In the genomic region with DNA sequence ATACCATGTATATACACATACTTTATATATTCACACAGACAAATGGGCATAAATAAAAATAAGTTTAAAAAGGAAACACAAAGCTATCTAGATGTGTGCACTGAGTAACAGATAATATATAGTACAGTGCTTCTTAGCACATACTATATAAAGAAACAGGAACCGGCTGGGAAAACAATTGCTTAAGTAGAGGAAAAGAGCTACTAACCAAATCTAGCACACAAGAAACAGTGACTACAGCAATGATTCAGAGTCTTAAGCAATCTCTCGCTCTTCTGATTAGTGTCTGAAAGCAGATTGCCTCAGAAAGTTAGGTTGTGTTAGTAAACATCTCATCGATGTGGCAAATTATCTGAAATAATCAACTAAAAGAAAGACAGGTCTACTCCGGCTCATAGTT, we compare ENCODE assay signal across 25 mouse cellular contexts. TPM values are rescaled to one million over a fixed set of nuclear protein-coding genes. Genes with fewer than 3 reads are reported as not detected.
A peak's percentile ranks its signal among the peaks of the same experiment; 100 is the strongest.
DNase-seq lines count a peak whose midpoint lies in the region; ATAC-seq lines count a peak whose summit lies in the region.
"Had no signal": no experiment of that assay in that cellular context is flagged by ENCODE, and none has a peak within 500 bp of the region (broad histone marks: within the 10 kb centered on the region; RNA-seq: fewer than 3 reads in every experiment).

No protein-coding gene starts in this region.

- peak; percentile 62; the same call in 1 of the 2 replicates for ATAC-seq in frontal cortex, adult (ENCODE audit: low TSS enrichment)
- ATAC-seq in common myeloid progenitor, adult 5-6 weeks (replicated peaks; ENCODE audit: low read depth, poor library complexity, severe bottlenecking): peak; percentile 33; the same call in 1 of the 2 replicates
- ATAC-seq in liver, embryonic 15.5 days (ENCODE audit: insufficient read depth): no peak
- ATAC-seq: forebrain, embryonic 15.5 days had no signal

- H3K36me3 ChIP-seq in liver, embryonic 15.5 days (replicated peaks): no peaks in the 10 kb centered on the region
- H3K36me3 ChIP-seq: forebrain, embryonic 10.5 days; forebrain, embryonic 15.5 days; heart, embryonic 10.5 days; hindbrain, embryonic 12.5 days; kidney, embryonic 15.5 days; limb, embryonic 13.5 days; midbrain, embryonic 12.5 days; neural tube, embryonic 13.5 days had no signal

- no peaks in the 10 kb centered on the region for H3K27me3 ChIP-seq in liver, embryonic 15.5 days
- H3K27me3 ChIP-seq: forebrain, embryonic 15.5 days; hindbrain, embryonic 12.5 days; kidney, embryonic 15.5 days; limb, embryonic 13.5 days; megakaryocyte, embryonic 14.5 days; midbrain, embryonic 12.5 days; neural tube, embryonic 13.5 days had no signal

- H3K4me2 ChIP-seq in liver, embryonic 15.5 days: peak overlapping the region; percentile 54
- H3K4me2 ChIP-seq: forebrain, embryonic 15.5 days; hindbrain, embryonic 12.5 days; kidney, embryonic 15.5 days; limb, embryonic 13.5 days; midbrain, embryonic 12.5 days; neural tube, embryonic 13.5 days had no signal

- peaks cover 71% of the 10 kb centered on the region for H3K4me1 ChIP-seq in liver, embryonic 15.5 days (replicated peaks)
- H3K4me1 ChIP-seq: forebrain, embryonic 10.5 days; forebrain, embryonic 15.5 days; heart, embryonic 10.5 days; hindbrain, embryonic 12.5 days; kidney, embryonic 15.5 days; limb, embryonic 13.5 days; midbrain, embryonic 12.5 days; neural tube, embryonic 13.5 days had no signal

- WGBS in liver, embryonic 15.5 days (ENCODE audit: insufficient replicate concordance): 63% methylated on average over 4 of the region's 4 CpGs

- DNase-seq in frontal cortex, postnatal 36 days (ENCODE audit: low spot score in 2 of 2): no peak
- peak; percentile 74 for DNase-seq in 416B (ENCODE audit: low read depth)
- DNase-seq in urinary bladder, postnatal 10 days (ENCODE audit: low spot score): no peak
- DNase-seq in spleen, postnatal 10 days (ENCODE audit: low spot score in 2 of 2): no peak
- no peak for DNase-seq in gastrocnemius, postnatal 10 days
- DNase-seq: adrenal gland, postnatal 36 days; cerebellum, adult 2 months; cerebellum, postnatal 14 days; heart, postnatal 36 days; kidney, adult 11 months; lung, adult 2 months; lung, postnatal 14 days; thymus, postnatal 14 days had no signal

- no peak overlapping the region for H3K4me3 ChIP-seq in liver, embryonic 15.5 days (replicated peaks)
- H3K4me3 ChIP-seq: forebrain, embryonic 10.5 days; forebrain, embryonic 15.5 days; heart, embryonic 10.5 days; hindbrain, embryonic 12.5 days; kidney, embryonic 15.5 days; limb, embryonic 13.5 days; megakaryocyte, embryonic 14.5 days; midbrain, embryonic 12.5 days; neural tube, embryonic 13.5 days had no signal

- H3K9me3 ChIP-seq in liver, embryonic 15.5 days (replicated peaks): no peaks in the 10 kb centered on the region
- H3K9me3 ChIP-seq: forebrain, embryonic 10.5 days; forebrain, embryonic 15.5 days; heart, embryonic 10.5 days; hindbrain, embryonic 12.5 days; kidney, embryonic 15.5 days; limb, embryonic 13.5 days; megakaryocyte, embryonic 14.5 days; midbrain, embryonic 12.5 days; neural tube, embryonic 13.5 days had no signal

- H3K27ac ChIP-seq in liver, embryonic 15.5 days (replicated peaks): peak overlapping the region; percentile 96
- H3K27ac ChIP-seq: forebrain, embryonic 10.5 days; forebrain, embryonic 15.5 days; heart, embryonic 10.5 days; hindbrain, embryonic 12.5 days; kidney, embryonic 15.5 days; limb, embryonic 13.5 days; midbrain, embryonic 12.5 days; neural tube, embryonic 13.5 days had no signal

- 0 out of 2 replicates have a peak overlapping the region, but pooled peaks have one; percentile 11 for H3K9ac ChIP-seq in liver, embryonic 15.5 days
- H3K9ac ChIP-seq: forebrain, embryonic 15.5 days; hindbrain, embryonic 12.5 days; kidney, embryonic 15.5 days; limb, embryonic 13.5 days; midbrain, embryonic 12.5 days; neural tube, embryonic 13.5 days had no signal

RNA-seq across cellular contexts. Expression of gene Syt14, which starts 33.3 kb away (rescaled TPM):
- total RNA-seq in common myeloid progenitor, adult 5-6 weeks (2017): 0.14 and 0.92 TPM in 2 replicates
- 5.8 and 6.1 TPM in 2 replicates for polyA plus RNA-seq in liver, embryonic 15.5 days (2015; fragmentation: Nextera tagmentation; extraction: Ambion mirVana)
- under 1 TPM; 0.59 to 0.61 TPM for total RNA-seq in gastrocnemius, postnatal 10 days (2021)
